Mouse (Mus musculus) large intestine, adult 2 months (tissue): Measurements from ENCODE around the gene Thbs1. TPM values are rescaled to one million over a fixed set of nuclear protein-coding genes. Genes with fewer than 3 reads are reported as not detected.

ENCODE experiments used
- polyA plus RNA-seq: library from polyadenylated mRNA; depleted of rRNA; stranded (reverse); fragments of >200 nt; gene quantifications from 2 replicates; pipeline ENCODE4 v1.2.3, GENCODE M21; 2012; rRNA removed

Thbs1 gene
- polyA plus RNA-seq, 1 experiment, result 6.6 TPM

Other genes starting within 250 kb of the Thbs1 start
- gene Fsip1, start 145.1 kb downstream of the Thbs1 start, polyA plus RNA-seq, result 0.08 TPM in 1 of 2 replicates, not detected in the other